Mouse (Mus musculus) urinary bladder, postnatal 25 days (tissue): ENCODE measurements around the gene Cptp.

ENCODE experiments used
- DNase-seq: peaks from one replicate; pipeline ENCODE4 v3.0.0; 2022; ENCODE audit warnings: low spot score

Gene Cptp

DNA sequence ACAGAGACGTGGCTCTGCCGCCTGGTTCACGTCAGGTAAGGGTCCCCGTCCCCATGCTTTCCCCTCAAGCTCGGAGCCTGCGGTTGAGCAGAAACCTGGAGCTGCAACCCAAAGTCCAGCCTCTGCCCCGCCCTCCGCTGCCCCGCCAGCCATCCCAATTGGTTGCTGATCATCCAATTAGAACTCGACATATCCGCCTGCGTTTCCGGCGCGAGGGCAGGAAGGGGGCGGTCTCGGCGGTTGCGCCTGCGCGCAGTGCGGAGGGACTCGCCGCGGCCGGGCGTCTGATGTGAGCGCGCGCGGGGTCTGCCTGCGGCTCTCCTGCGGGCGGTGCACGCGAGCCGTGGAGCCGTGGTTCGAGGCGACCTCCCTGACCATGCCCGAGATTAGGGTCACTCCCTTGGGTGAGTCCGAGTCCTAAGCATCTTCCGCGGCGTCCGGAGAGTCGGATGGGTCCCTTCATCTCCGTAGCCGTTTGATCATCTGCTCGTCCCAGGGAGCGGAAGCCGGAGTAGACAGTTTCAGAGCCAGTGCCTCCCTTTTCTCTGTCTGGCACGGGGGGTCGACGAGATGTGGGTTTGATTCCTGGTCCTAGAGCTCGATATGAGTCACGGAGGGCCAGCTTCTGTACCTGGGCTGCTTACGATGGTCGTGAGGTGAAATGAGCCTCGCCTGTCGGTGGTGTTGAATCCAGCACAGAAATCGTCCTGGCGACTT, at the start of gene Cptp, which contains the start of gene Ints11:
TSS of gene Cptp (minus strand) at position 124 of the 717 bp plus-strand sequence.
TSS of gene Ints11 (plus strand) at position 230 of the 717 bp plus-strand sequence.
- peak; percentile 93 for DNase-seq

DNA sequence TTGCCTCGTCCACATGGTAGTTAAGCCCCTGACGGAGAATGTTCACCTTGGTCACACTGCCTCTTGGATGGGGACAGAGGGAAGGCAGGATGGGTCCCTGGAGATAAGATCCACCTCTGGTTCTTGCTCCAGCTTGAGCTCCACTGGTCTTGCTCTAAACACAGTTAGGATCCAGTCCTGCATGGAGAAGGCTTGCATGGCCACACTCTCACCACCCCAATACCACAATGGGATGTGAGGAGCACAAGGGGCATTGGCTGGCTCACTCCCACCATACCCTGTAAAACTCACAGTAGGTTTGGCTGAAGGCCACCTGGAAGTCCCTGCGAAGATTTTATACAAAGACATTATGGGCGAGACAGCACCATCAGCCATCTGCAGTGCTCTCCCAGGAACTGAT, 39.5 kb upstream of the Cptp start:
- no peak for DNase-seq

DNA sequence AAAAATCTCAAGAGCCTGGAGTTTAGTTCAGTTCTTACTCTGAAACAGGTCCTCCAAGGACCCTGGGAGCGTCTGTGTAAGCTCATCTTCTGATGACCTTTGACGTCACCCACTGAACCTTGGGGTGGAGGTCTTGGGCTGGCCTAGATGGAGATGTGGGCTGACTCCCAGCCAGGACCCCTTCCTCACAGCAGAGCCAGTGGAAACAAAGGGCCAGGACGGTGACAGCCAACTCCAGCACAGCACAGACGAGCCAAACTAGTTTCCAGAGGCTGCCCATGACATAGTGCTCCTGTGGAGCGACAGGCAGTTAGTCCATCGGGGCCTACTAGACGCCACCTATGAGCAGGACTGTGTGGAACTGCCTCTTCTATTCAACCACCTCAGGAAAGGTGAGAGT, 39.0 kb upstream of the Cptp start:
- no peak for DNase-seq

DNA sequence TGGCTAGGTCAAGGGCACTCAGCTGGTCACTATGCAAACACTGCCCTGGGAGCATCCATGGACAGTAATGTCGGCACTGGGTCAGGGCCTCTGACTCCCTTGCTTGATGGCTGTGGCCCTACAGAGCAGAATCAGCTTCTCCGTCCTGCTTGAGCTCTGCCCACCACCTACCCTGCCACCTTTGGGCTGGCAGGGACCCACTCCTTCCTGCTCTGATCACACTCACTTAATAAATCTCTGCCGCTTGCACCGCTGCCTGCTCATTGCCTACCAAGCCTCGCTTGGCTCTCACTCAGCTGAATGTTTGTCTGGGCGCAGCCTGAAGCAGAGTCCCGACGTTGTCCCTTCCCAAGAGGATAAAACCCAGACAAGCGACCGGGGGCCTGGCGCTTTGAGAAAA, 37.8 kb upstream of the Cptp start:
- no peak for DNase-seq

DNA sequence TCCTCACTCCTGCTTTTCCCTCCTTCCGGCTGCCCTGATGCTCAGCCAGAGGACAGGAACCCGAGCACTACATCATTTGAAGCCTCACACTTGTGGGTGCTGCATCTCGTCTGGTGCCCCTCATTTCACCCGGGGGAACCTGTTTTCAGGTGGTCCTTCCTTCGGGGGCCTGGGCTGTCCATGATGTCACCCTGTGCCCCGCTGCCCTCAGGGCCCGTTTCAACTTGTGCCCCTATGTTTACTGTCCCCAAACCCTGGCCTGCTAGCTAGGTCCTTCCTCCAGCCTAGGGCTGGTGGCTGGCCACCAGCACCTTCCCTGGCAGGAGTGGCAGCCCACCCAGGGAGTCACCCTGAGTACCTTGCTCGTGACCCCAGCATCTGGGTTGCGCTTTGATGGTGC, 36.9 kb upstream of the Cptp start:
- DNase-seq: peak; percentile 1

DNA sequence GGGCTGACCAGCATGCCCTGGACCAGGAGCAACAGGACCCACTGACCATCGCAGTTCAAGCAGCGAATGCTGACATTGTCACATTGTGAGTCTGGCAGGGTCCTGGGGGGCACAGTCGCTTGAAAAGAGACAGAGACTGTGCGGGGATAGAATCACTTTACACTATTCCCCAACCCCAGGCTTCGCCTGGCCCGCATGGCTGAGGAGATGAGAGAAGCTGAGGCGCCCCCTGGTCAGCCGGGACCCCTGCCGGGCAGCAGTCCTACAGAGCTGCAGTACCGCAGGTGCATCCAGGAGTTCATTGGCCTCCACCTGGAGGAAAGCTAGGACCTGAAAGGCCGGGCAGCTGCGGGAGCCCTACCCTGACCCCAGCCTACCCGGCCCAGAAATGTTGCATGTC, 36.4 kb upstream of the Cptp start:
- DNase-seq: peak; percentile 2

DNA sequence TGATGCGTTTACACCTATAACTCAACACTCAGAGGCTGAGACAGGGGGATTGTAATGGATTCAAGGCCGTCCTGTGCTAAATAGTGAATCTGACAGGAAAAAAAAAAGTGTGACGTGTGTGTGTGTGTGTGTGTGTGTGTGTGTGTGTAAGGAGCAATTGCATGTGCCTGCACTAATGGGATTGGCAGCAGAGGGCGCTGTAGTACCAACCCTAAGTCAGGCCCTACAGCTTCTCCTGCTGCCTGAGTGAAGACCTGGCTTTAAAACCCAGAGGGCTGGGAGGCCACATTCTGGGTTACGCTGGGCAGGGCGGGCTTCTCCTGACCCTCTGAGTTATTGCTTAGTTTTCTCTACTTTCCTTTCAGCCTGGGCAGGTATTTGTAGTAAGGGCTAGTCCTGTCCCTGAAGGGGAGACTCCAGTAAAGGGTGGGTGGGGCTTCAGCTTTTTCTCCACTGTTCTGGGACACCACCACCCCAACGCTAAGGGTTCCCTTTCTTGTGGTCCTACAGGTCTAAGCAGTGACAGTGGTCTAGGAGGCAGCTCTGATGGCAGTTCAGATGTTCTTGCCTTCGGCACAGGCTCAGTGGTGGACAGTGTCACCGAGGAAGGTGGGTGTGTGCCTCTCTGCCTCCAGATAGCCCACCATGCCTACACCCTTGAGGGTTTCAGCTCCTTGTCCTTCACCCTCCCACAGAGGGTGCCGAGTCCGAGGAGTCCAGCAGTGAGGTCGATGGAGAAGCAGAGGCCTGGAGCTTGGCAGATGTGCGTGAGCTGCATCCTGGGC, 35.3 kb upstream of the Cptp start:
- DNase-seq: peak; percentile 3

DNA sequence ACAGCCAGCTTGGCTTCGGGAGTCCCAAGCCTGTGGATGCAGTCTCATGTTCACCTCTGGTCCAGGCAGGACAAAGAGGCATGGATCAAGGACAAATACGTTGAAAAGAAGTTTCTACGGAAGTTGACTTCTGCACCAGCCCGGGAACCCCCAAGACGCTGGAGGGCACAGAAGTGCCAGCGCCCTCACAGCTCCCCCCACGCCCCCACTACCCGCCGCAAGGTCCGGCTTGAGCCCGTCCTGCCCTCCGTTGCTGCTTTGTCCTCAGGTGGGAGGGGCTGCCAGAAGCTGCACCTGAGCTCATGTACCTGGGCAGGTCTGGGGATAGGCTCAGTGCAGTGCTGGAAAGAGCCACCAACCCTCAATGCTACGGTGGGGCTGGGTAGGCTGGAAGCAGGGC, 34.0 kb upstream of the Cptp start:
- no peak for DNase-seq

DNA sequence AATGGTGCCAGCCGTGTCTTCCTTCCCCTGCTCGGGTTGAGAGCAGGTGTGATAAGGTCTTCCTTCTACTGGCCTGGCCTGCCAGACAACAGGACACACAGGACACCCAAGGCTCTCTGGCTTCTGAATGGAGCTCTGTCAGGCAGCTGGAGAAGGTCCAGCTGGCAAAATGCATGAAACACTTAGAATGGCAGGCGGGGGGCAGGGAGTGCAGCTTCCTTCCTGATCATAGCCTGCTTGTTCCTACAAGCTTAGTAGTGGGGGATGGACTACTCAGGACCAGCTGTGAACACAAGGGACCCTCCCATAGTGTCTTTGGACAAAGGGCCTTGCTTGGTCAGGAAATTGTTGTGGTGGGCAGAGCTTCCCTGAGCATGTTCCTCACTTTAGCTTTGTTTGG, 32.0 kb upstream of the Cptp start:
- DNase-seq: peak; percentile 2

DNA sequence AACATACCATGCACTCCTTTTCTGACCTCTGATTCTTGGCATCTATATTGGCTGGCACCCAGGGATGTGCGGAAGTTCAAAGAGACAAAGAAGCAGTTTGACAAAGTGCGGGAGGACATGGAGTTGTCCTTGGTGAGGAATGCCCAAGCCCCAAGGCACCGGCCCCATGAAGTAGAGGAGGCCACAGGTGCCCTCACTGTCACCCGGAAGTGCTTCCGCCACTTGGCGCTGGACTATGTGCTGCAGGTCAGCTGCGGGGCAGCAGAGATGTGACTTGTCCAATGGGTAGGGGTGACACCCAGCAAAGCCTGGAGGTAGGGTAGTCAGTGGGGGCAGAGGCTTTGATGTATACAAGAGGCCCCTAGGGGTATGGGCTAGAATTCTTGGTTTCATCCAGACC, 30.1 kb upstream of the Cptp start:
- peak; percentile 2 for DNase-seq

DNA sequence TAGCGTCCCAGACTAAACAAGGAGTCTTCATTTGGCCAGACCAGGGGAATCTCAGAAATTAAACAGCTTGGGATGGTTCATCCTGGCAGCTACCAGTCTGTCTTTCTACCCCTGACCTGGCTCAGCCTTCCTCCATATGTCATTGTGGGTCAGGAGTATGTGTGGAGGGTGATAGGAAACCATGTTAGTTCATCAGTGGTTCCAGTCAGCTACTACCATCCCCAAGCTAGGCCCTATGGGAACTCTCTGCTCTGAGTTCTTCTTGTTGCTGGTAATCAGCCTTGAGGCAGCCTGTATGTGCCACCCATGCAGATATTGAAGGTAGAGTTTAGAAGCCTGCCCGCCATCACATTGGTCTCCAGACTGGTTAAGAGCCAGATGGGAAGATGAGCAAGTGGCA, 29.1 kb upstream of the Cptp start:
- no peak for DNase-seq

DNA sequence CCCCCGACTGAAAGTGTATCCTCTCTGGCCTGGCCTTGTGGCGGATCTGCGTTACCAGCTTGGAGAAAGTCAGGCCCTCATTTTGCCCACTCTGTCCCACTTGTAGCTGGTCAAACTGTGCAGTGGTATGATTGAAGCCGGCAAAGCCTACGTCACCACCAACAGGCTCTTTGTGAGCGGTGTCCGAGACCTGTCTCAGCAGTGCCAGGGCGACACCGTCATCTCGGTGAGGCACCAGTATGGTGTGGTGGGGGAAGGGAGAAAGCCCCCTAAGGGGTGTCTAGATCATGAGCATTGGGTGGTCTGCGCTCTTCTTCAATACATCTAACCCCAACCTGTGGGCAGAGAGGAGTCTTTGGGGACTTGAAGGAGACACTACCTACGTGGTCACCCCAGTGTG, 27.2 kb upstream of the Cptp start:
- no peak for DNase-seq

DNA sequence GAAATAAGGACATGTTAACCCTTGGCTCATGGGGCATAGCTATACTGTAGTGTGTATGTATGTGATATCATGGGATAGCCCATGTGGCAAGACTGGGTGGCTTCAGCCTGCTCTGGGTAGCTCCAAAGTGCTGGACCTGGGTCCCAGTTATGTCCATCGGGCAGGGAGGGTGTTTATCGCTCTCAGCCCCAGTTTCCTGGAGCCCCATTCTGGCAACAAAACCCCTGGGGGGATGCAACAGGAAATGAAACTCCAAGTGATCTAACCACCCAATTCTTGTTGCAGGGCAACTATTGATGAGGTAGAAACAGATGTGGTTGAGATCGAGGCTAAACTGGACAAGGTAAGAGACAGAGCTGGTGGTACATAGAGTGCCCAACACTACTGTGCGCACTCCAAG, 26.6 kb upstream of the Cptp start:
- peak; percentile 2 for DNase-seq

DNA sequence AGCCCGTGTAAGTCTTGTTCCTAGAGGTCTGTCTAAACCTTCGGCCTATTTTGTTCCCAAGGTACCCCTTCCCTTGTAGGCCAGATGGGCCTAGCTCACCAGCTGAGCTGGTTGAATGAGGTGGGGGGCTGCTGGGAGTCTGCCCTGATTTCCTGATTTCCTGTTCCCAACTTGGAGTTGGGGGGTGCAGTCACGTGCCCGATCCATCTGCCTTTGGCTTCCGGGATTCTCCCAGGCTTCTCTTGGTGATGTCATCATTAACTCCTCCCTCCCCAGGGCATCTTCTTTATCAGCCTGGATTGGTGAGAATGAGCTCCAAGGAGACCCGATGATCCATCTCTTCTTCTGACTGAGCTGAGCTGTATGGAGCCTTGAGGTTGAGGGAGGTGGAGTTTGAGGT, 26.0 kb upstream of the Cptp start:
- peak; percentile 49 for DNase-seq

DNA sequence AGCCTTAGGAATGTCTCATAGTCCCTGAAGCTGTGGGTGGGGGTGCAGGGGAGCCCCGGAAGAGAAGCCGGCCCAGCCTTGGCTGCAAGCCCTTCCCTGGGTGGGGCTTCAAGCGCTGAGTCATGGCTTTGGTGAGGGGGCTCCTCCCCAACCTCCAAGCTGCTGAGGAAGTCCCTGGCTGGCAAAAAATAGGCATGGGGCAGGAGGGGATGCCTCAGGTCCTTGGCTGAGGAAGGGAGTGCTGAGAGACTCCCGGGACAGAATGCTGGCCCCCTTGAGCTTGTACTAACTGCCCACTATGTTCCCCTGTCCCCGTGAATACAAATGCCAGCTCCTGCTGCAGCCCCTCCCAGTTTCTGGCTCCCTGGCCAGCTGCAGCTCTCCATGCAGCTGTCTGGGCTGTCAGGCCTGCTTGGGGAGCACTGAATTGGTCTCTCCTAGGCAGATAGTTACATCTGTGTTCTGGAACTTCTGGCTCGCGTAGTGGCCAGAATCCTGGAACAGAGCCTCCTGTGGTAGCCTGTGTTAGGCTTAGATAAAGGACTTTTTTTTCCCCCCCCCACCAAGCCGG, 25.2 kb upstream of the Cptp start:
- peak; percentile 79 for DNase-seq

DNA sequence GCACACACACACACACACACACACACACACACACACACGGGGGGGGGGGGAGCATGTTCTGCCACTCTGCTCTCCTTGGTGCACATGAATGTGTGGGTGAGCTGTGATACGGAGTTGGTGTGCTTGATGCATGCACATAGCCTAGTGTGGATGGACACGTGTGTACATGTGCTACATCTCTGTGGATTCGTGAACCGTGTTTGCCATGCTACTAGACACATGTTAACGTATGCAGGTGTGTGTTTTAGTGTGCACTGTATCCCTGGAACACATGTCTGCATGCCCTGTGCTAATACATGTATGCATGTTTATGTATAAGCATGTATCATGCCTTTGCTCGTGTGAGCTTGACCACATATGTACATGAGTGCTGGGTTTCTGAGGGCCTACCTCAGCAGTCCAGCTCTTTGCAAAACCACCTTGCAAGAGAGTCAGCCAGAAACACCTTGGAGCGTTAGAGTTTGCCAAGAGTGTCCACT, 24.0 kb upstream of the Cptp start:
- no peak for DNase-seq

DNA sequence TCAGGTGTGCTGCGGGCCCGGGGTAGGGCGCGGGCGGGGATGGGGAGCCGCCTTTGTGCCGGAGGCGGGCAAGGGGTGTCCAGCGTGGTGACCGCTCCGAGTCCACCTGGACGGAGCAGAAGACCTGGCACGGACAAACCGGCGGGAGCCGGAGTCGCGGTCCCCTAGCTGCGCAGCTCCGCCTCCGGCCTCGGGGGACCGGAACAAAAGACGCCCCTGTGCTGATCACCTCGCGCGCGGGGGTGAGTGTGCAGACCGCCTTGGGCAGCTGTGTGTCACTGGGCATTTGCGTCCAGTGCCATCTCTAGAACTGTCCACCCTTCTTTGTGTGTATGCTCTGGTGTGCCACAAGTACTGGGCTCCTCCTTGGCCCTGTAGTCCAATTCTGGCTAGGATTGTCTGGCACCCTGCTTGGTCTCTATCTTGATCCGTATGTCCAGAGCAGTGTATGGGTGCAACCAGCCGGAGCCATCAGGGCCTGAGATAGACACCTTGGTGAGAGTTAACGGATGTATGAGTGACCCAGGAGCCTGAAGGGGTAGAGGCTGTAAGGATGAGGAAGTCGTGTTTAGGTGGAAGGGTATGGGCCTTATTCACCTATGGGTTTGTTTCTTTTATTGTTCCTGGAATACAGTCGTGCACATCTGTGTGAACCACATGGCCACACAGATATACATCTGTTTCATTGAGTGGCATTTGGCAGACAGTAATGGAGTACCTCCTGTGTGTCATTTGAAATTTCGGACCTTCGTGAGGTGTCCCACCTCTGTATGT, 23.4 kb upstream of the Cptp start:
- no peak for DNase-seq

DNA sequence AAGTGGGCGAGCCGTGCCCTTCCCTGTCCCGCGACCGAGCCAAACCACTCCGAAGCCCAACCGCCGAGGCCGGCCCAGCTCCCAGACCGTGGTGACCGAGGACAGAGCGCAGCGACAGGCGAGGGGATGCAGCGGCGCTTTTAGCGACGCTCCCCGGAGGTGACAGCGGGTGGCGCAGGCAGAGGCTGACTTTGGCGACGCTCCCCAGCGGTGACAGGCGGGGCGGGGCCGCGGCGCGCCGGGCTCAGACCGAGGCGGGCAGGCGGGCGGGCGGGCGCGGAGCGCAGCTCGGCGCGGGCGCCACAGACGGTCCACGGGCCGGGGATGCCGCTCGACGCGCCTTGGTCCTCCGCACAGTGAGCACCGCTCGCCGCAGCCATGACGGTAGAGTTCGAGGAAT, 22.8 kb upstream of the Cptp start:
- peak; percentile 82 for DNase-seq

DNA sequence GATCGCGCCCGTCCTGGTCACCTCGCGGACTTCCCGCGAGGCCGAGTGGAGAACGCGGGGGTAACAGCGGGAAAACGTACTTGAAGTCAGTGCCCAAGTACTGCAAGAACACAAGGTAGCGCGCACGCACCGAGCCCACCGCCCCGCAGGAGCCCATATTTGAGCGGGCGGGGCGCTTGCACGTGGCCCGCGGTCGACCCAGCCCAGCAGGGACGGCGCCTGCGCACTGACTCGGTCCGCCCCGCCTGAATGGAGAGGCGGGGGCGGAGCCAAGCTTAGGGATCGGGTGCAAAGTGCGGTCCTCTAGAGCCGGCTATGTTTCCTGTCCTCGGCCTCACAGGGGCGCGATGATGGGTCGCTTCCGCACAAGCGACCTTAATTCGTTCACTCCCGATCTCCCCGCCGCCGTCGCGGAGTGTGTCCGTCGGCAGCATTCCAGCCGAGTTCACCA, 22.3 kb upstream of the Cptp start, which contains the start of the genes Pusl1 and Acap3:
TSS of gene Pusl1 (minus strand) at position 231 of the 451 bp plus-strand sequence.
TSS of gene Acap3 (plus strand) at position 272 of the 451 bp plus-strand sequence.
- peak; percentile 98 for DNase-seq

DNA sequence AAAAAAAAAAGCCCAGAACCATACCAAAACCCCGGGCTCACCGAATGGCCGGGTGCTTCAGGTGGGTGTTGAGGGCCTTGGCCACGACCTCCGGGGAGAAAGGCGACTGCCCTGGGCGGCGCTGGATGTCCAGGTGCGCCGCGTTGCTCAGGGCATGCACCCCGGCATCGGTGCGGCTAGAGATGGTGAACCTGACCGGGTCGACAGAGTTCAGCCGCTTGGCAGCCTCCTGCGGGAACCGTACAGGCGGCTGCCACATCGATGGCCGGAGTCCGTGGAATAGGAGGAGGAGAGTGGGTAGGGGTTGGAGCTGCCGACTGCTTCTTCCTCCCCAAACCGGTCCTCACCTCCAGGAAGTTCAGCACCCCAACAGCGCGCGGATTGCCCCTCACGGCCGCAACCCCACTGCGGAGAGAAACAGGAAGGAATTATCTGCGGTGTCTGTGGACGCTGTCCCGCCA, 21.8 kb upstream of the Cptp start:
- no peak for DNase-seq

DNA sequence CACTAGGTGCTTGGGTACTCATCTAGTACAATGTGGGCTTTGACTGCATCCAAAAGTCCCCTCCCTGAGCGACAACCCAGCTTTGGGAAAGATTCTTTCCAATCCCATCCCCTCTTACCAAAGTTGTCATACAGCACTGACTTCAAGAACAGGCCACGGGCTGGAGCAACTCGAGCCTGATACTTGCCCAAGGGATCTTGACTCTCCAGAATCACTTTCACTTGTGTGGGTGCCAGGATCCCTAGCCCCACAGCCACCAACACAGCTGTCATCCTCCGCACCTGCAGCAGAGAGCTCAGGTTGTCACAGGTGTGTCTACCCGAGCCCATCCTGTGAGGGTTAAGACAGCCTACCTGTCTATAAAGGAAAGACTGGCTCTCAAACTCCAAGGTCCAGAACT, 20.1 kb upstream of the Cptp start:
- DNase-seq: no peak

DNA sequence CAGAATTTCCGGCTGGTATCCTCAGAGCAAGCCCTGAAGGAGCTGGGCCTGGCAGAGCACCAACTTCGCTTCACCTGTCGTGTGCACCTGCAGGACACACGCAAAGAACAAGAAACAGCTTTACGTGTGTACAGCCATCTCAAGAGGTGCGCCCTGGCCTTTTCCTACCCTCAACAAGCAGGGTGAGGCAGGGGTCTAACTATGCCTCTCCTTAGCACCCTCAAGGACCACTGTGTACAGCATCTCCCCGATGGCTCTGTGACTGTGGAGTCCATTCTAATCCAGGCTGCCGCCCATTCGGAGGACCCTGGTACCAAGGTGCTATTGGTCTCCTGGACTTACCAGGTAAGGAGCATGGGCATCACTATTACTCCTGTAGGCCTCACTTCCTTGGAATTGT, 18.9 kb upstream of the Cptp start:
- no peak for DNase-seq
